Mouse (Mus musculus) kidney, postnatal 10 days (tissue): ENCODE results near the gene Tmem53.

Experiments
- DNase-seq: peaks from one replicate; pipeline ENCODE4 v3.0.0; 2021; ENCODE audit warnings: mixed read lengths

Tmem53 gene

GRCm38 (mm10) chr4:117317701-117318190 is 66.0 kb downstream of the Tmem53 start:
- no peak for DNase-seq
